Mouse (Mus musculus) kidney, embryonic 16.5 days (tissue): Measurements from ENCODE around the gene Pou2f1. TPM values are rescaled to one million over a fixed set of nuclear protein-coding genes. Genes with fewer than 3 reads are reported as not detected.

Experiments
- ATAC-seq: fragments of 200-750 bp; cut with Nextera tagmentation; 2 replicates; pipeline ENCODE4 v1.8.0; 2017; ENCODE audit warnings: moderate TSS enrichment; ENCODE audit not compliant: low FRiP score, low TSS enrichment
- H3K27ac ChIP-seq: fragments of 300-500 bp; sonication (generic); 2 replicates; pipeline ENCODE4 v1.5.1; 2014; ENCODE audit warnings: low read length
- H3K27me3 ChIP-seq: fragments of 300-500 bp; sonication (generic); 2 replicates; pipeline ENCODE4 v1.6.1; 2014; ENCODE audit warnings: low read length, control low read depth, mixed read lengths; ENCODE audit not compliant: insufficient read depth
- H3K36me3 ChIP-seq: fragments of 300-500 bp; sonication (generic); 2 replicates; pipeline ENCODE4 v1.6.1; 2014; ENCODE audit warnings: low read length, control low read depth, mixed read lengths; ENCODE audit not compliant: insufficient read depth
- H3K4me1 ChIP-seq: fragments of 300-500 bp; sonication (generic); 2 replicates; pipeline ENCODE4 v1.6.1; 2014; ENCODE audit warnings: low read length, control low read depth, mixed read lengths; ENCODE audit not compliant: insufficient read depth
- H3K4me2 ChIP-seq: fragments of 300-500 bp; sonication (generic); replicated peaks from 2 replicates; pipeline ENCODE4 v1.6.1; 2014; ENCODE audit warnings: low read depth, low read length
- H3K4me3 ChIP-seq: fragments of 300-500 bp; sonication (generic); 2 replicates; pipeline ENCODE4 v1.5.1; 2014; ENCODE audit warnings: mild to moderate bottlenecking, low read length
- H3K9ac ChIP-seq: fragments of 300-500 bp; sonication (generic); replicated peaks from 2 replicates; pipeline ENCODE4 v1.6.1; 2014; ENCODE audit warnings: low read length
- H3K9me3 ChIP-seq: fragments of 300-500 bp; sonication (generic); 2 replicates; pipeline ENCODE4 v1.6.1; 2016; ENCODE audit warnings: low read length, control low read depth
- WGBS: fragments of 180-500 bp; shearing (Covaris S2); extraction: QIAGEN DNeasy Blood & Tissue Kit; methylation state at CpG from one replicate; pipeline ENCODE4 v1.1.7; 2014; 5-methylcytosine and 5-hydroxymethylcytosine counted together
- polyA plus RNA-seq: library from polyadenylated mRNA; unstranded; fragments of >200 nt; fragmentation: Nextera tagmentation; extraction: Ambion mirVana; gene quantifications from 2 replicates; pipeline ENCODE4 v1.2.1, GENCODE M21; 2015

Pou2f1 gene
- polyA plus RNA-seq, 1 experiment from 2014 or later, result 14.0 TPM

GRCm38 (mm10) chr1:165819147-165819546 lies 183.3 kb downstream of the Pou2f1 start:
- Histone ChIP-seq H3K4me2 (no peak overlapping the region), H3K27ac (no peak overlapping the region), H3K9me3 (no peaks in the 10 kb centered on the region), H3K36me3 (no peaks in the 10 kb centered on the region), H3K27me3 (no peaks in the 10 kb centered on the region), H3K9ac (no peak overlapping the region), H3K4me3 (no peak overlapping the region), H3K4me1 (peaks cover 11% of the 10 kb centered on the region)
- ATAC-seq, result no peak
- 80% methylated on average over 4 of the region's 4 CpGs for WGBS

- Histone ChIP-seq H3K4me1 (peaks cover 15% of the 10 kb centered on the region), H3K27ac (no peak overlapping the region), H3K4me2 (no peak overlapping the region), H3K9ac (no peak overlapping the region), H3K4me3 (no peak overlapping the region), H3K27me3 (no peaks in the 10 kb centered on the region), H3K36me3 (no peaks in the 10 kb centered on the region), H3K9me3 (no peaks in the 10 kb centered on the region)
- no peak for ATAC-seq
- WGBS, result 49% methylated on average over 8 of the region's 8 CpGs
These were observed 184.2 kb downstream of the Pou2f1 start for GRCm38 (mm10) chr1:165818145-165818860.

- WGBS, result 67% methylated on average over 9 of the region's 9 CpGs
- no peak for ATAC-seq
These were observed 185.2 kb downstream of the Pou2f1 start for GRCm38 (mm10) chr1:165817264-165817663.

GRCm38 (mm10) chr1:165816391-165816790 lies 186.1 kb downstream of the Pou2f1 start:
- peaks cover 15% of the 10 kb centered on the region for H3K4me1 ChIP-seq
- no peak overlapping the region for H3K9ac ChIP-seq
- no peaks in the 10 kb centered on the region for H3K27me3 ChIP-seq
- no peaks in the 10 kb centered on the region for H3K9me3 ChIP-seq
- H3K4me3 ChIP-seq, result no peak overlapping the region
- no peaks in the 10 kb centered on the region for H3K36me3 ChIP-seq
- no peak overlapping the region for H3K27ac ChIP-seq
- WGBS, result 85% methylated on average over 9 of the region's 9 CpGs
- ATAC-seq, result no peak
- H3K4me2 ChIP-seq, result no peak overlapping the region

More at GRCm38 (mm10) chr1:165817264-165817663, 185.2 kb downstream of the Pou2f1 start:
- Histone ChIP-seq H3K36me3 (no peaks in the 10 kb centered on the region), H3K4me2 (no peak overlapping the region), H3K9ac (no peak overlapping the region), H3K27me3 (no peaks in the 10 kb centered on the region), H3K27ac (no peak overlapping the region), H3K4me3 (no peak overlapping the region), H3K9me3 (no peaks in the 10 kb centered on the region), H3K4me1 (peaks cover 15% of the 10 kb centered on the region)

Other genes starting within 250 kb of the Pou2f1 start
- 62.2 and 63.5 TPM in 2 replicates for gene Creg1, start 238.9 kb downstream of the Pou2f1 start, polyA plus RNA-seq
- 0.91 and 1.6 TPM in 2 replicates for gene Cd247, start 214.0 kb downstream of the Pou2f1 start, polyA plus RNA-seq
- 0.26 and 0.69 TPM in 2 replicates for gene Dusp27, start 125.2 kb upstream of the Pou2f1 start, polyA plus RNA-seq
- 0.68 and 0.85 TPM in 2 replicates for gene Gpa33, start 127.6 kb upstream of the Pou2f1 start, polyA plus RNA-seq
- gene Mael, start 236.1 kb upstream of the Pou2f1 start, polyA plus RNA-seq, result 0.42 TPM in 1 of 2 replicates, not detected in the other